Comparison of ENCODE assay signal across 8 mouse cellular contexts in genomic region chr17:24352370-24353194, GRCm38 (mm10). TPM values are rescaled to one million over a fixed set of nuclear protein-coding genes. Genes with fewer than 3 reads are reported as not detected.
DNase-seq lines count a peak whose midpoint lies in the region; ATAC-seq and TF ChIP-seq lines count a peak whose summit lies in the region.

No protein-coding gene starts in this region.

- H3K36me3 ChIP-seq in heart, postnatal 0 days (replicated peaks; ENCODE audit: control insufficient read depth, insufficient read depth, low read length): no peaks in the 10 kb centered on the region
- no peaks in the 10 kb centered on the region for H3K36me3 ChIP-seq in limb, embryonic 15.5 days
- H3K36me3 ChIP-seq in stomach, embryonic 15.5 days: no peaks in the 10 kb centered on the region

- H3K27ac ChIP-seq in heart, postnatal 0 days (ENCODE audit: low read depth): peak overlapping the region; percentile 43
- peak overlapping the region; percentile 54; the same call in 1 of the 2 replicates for H3K27ac ChIP-seq in limb, embryonic 15.5 days
- H3K27ac ChIP-seq in stomach, embryonic 15.5 days: peak overlapping the region; percentile 75; the same call in 1 of the 2 replicates

- peak overlapping the region; percentile 76 for H3K4me3 ChIP-seq in heart, postnatal 0 days (ENCODE audit: low read depth, low read length)
- H3K4me3 ChIP-seq in limb, embryonic 15.5 days: peak overlapping the region; percentile 81
- H3K4me3 ChIP-seq in stomach, embryonic 15.5 days (replicated peaks): peak overlapping the region; percentile 74

- peak; percentile 48 for ATAC-seq in heart, postnatal 0 days (ENCODE audit: insufficient read depth, low read depth)
- 0 out of 2 replicates have a peak, but pooled peaks have one; percentile 7 for ATAC-seq in limb, embryonic 15.5 days (ENCODE audit: insufficient number of reproducible peaks, low FRiP score, low TSS enrichment, low read depth)
- ATAC-seq in stomach, embryonic 15.5 days (ENCODE audit: insufficient read depth, low FRiP score, low read depth): no peak; the same call in none of the 2 replicates

- peaks cover 7% of the 10 kb centered on the region; the same call in 1 of the 2 replicates for H3K4me1 ChIP-seq in heart, postnatal 0 days (ENCODE audit: control insufficient read depth, insufficient read depth)
- H3K4me1 ChIP-seq in limb, embryonic 15.5 days: peaks cover 21% of the 10 kb centered on the region
- H3K4me1 ChIP-seq in stomach, embryonic 15.5 days: peaks cover 10% of the 10 kb centered on the region; the same call in 1 of the 2 replicates

- no peak for TF ChIP-seq CTCF in heart, postnatal 0 days (IDR thresholded peaks at IDR 0.05; ENCODE audit: low read depth)

- peak; percentile 21 for DNase-seq in right cerebral cortex, postnatal 14 days
- no peak for DNase-seq in right cerebral cortex, postnatal 36 days (ENCODE audit: low spot score in 2 of 2)
- peak; percentile 48 for DNase-seq in c-Kit-positive CD71-positive TER-119-positive erythroid progenitor cells, embryonic 14.5 days (ENCODE audit: low spot score)
- no peak for DNase-seq in heart, postnatal 0 days (ENCODE audit: low spot score)
- DNase-seq in layer of hippocampus, adult 18-20 months (ENCODE audit: low spot score in 2 of 2): no peak
- DNase-seq in thymus, postnatal 0 days (ENCODE audit: low spot score): no peak

- peaks cover 18% of the 10 kb centered on the region for H3K27me3 ChIP-seq in heart, postnatal 0 days (ENCODE audit: control insufficient read depth, insufficient read depth, low read length)
- peaks cover 24% of the 10 kb centered on the region for H3K27me3 ChIP-seq in limb, embryonic 15.5 days
- 0 out of 2 replicates have a peak, but pooled peaks cover 7% of the 10 kb centered on the region for H3K27me3 ChIP-seq in stomach, embryonic 15.5 days (replicated peaks)

- TF ChIP-seq EP300 in heart, postnatal 0 days (IDR thresholded peaks at IDR 0.05; ENCODE audit: low read depth): no peak

- H3K4me2 ChIP-seq in heart, postnatal 0 days (ENCODE audit: low read depth, low read length): peak overlapping the region; percentile 97
- peak overlapping the region; percentile 88 for H3K4me2 ChIP-seq in limb, embryonic 15.5 days
- peak overlapping the region; percentile 99 for H3K4me2 ChIP-seq in stomach, embryonic 15.5 days

- H3K9ac ChIP-seq in heart, postnatal 0 days (replicated peaks; ENCODE audit: low read depth, low read length): peak overlapping the region; percentile 79
- peak overlapping the region; percentile 68 for H3K9ac ChIP-seq in limb, embryonic 15.5 days
- H3K9ac ChIP-seq in stomach, embryonic 15.5 days: peak overlapping the region; percentile 73

- WGBS in heart, postnatal 0 days: 6% methylated on average over 35 of the region's 36 CpGs
- 4% methylated on average over 36 of the region's 36 CpGs for WGBS in limb, embryonic 15.5 days
- WGBS in stomach, embryonic 15.5 days: 4% methylated on average over 36 of the region's 36 CpGs

- no peaks in the 10 kb centered on the region for H3K9me3 ChIP-seq in heart, postnatal 0 days (replicated peaks; ENCODE audit: control insufficient read depth, low read length)
- H3K9me3 ChIP-seq in limb, embryonic 15.5 days: no peaks in the 10 kb centered on the region
- H3K9me3 ChIP-seq in stomach, embryonic 15.5 days: no peaks in the 10 kb centered on the region

RNA-seq across cellular contexts. Expression of gene Abca3, which starts 0.8 kb away (rescaled TPM):
- 13.8 and 14.8 TPM in 2 replicates for total RNA-seq in heart, postnatal 0 days (2014; rRNA removed; ENCODE audit: low replicate concordance)
- 3.5 and 4.4 TPM in 2 replicates for polyA plus RNA-seq in heart, postnatal 0 days (2015; fragmentation: Nextera tagmentation; extraction: Ambion mirVana)
- polyA plus RNA-seq in limb, embryonic 15.5 days (2015; fragmentation: Nextera tagmentation; extraction: Ambion mirVana): 8.0 and 9.3 TPM in 2 replicates
- polyA plus RNA-seq in stomach, embryonic 15.5 days (2015; fragmentation: Nextera tagmentation; extraction: Ambion mirVana): 11.9 TPM in 2 replicates
- total RNA-seq in layer of hippocampus, adult 18-20 months (2021): 10 to 100 TPM; 59.2 to 61.4 TPM
- 5.6 and 8.1 TPM in 2 replicates for polyA plus RNA-seq in thymus, postnatal 0 days (2015; fragmentation: Nextera tagmentation; extraction: Ambion mirVana)

RNA-seq across cellular contexts. Expression of gene Abca17, which starts 1.7 kb away (rescaled TPM):
- total RNA-seq in heart, postnatal 0 days (2014; rRNA removed; ENCODE audit: low replicate concordance): not detected in 2 replicates
- polyA plus RNA-seq in heart, postnatal 0 days (2015; fragmentation: Nextera tagmentation; extraction: Ambion mirVana): not detected in 2 replicates
- 0.26 TPM in 1 of 2 replicates, not detected in the other for polyA plus RNA-seq in limb, embryonic 15.5 days (2015; fragmentation: Nextera tagmentation; extraction: Ambion mirVana)
- 0.09 and 0.23 TPM in 2 replicates for polyA plus RNA-seq in stomach, embryonic 15.5 days (2015; fragmentation: Nextera tagmentation; extraction: Ambion mirVana)
- under 1 TPM; 0.51 to 0.92 TPM for total RNA-seq in layer of hippocampus, adult 18-20 months (2021)
- not detected in 2 replicates for polyA plus RNA-seq in thymus, postnatal 0 days (2015; fragmentation: Nextera tagmentation; extraction: Ambion mirVana)

Comparison
In these comparisons a context has a peak if more than half of its experiments do, and no peak if none do; other contexts are left out.
1. DNase-seq: peak in right cerebral cortex, postnatal 14 days (single experiment) and c-Kit-positive CD71-positive TER-119-positive erythroid progenitor cells, embryonic 14.5 days (single experiment); none in right cerebral cortex, postnatal 36 days (0 of 2), heart, postnatal 0 days (single experiment), layer of hippocampus, adult 18-20 months (0 of 2) and thymus, postnatal 0 days (single experiment).
2. Peak in every context shown above with its lines, with median percentiles within 50 percentile points of each other: H3K27ac ChIP-seq, H3K4me2 ChIP-seq, H3K4me3 ChIP-seq and H3K9ac ChIP-seq.